Mouse (Mus musculus): ENCODE data around the gene Rc3h1.

- TF ChIP-seq CTCF (IDR thresholded peaks at IDR 0.05; ENCODE audit: extremely low read depth, insufficient read depth, insufficient read length, insufficient replicate concordance) (no peak), POLR2A (IDR thresholded peaks at IDR 0.05; ENCODE audit: low read depth, low read length) (no peak)
Measured at GRCm38 (mm10) chr1:160978071-160978735, 72.0 kb downstream of the Rc3h1 start, which contains the start of gene Serpinc1.

All from spleen, adult 2 months (tissue).